Mouse (Mus musculus) spleen, adult 2 months (tissue): ENCODE results near the gene Chn1. TPM values are rescaled to one million over a fixed set of nuclear protein-coding genes. Genes with fewer than 3 reads are reported as not detected.

Experiments used
- DNase-seq, 2 experiments: peaks; one replicate each; pipeline versions ENCODE4 v3.0.0 to v3.0.0-alpha.2; 2012 to 2021; ENCODE audit warnings: low spot score in 2 of 2, low read depth in 1 of 2
- H3K27ac ChIP-seq: fragments of 200-500 bp; 2 replicates; pipeline ENCODE4 v1.5.1; 2012; ENCODE audit warnings: low read length, inconsistent platforms; ENCODE audit not compliant: insufficient read depth
- H3K27me3 ChIP-seq: fragments of 200-500 bp; 2 replicates; pipeline ENCODE4 v1.6.1; 2012; ENCODE audit warnings: mild to moderate bottlenecking, moderate library complexity, low read length, inconsistent platforms; ENCODE audit not compliant: control insufficient read depth, insufficient read depth
- H3K36me3 ChIP-seq: fragments of 200-500 bp; 2 replicates; pipeline ENCODE4 v1.6.1; 2012; ENCODE audit warnings: mild to moderate bottlenecking, low read length, inconsistent platforms; ENCODE audit not compliant: control insufficient read depth, insufficient read depth
- H3K4me1 ChIP-seq: fragments of 200-500 bp; 2 replicates; pipeline ENCODE4 v1.6.1; 2011; ENCODE audit warnings: inconsistent platforms; ENCODE audit not compliant: control insufficient read depth, insufficient read depth, insufficient read length
- H3K4me3 ChIP-seq: fragments of 200-500 bp; 2 replicates; pipeline ENCODE4 v1.5.1; 2011; ENCODE audit warnings: mild to moderate bottlenecking, inconsistent platforms; ENCODE audit not compliant: insufficient read depth, insufficient read length; ENCODE audit errors: extremely low read depth
- CTCF ChIP-seq: fragments of 200-500 bp; IDR thresholded peaks from 2 replicates; pipeline ENCODE4 v1.5.1; 2011; ENCODE audit warnings: mild to moderate bottlenecking, inconsistent platforms; ENCODE audit not compliant: insufficient read depth, insufficient read length, insufficient replicate concordance; ENCODE audit errors: extremely low read depth
- POLR2A ChIP-seq: fragments of 200-500 bp; IDR thresholded peaks from 2 replicates; pipeline ENCODE4 v1.6.1; 2011; ENCODE audit warnings: low read depth, low read length, inconsistent platforms
- WGBS: fragments of 180-500 bp; shearing (Covaris S2); methylation state at CpG from one replicate; pipeline ENCODE4 v1.1.7; 2018; 5-methylcytosine and 5-hydroxymethylcytosine counted together
- polyA plus RNA-seq: library from polyadenylated mRNA; depleted of rRNA; stranded (reverse); fragments of >200 nt; gene quantifications from 2 replicates; pipeline ENCODE4 v1.2.3, GENCODE M21; 2012

Chn1 gene
- polyA plus RNA-seq, 1 experiment: 0.91 TPM

GRCm38 (mm10) chr2:73693045-73693444 lies 82.1 kb downstream of the Chn1 start:
- Histone ChIP-seq H3K4me3 (no peak overlapping the region), H3K27ac (no peak overlapping the region), H3K36me3 (no peaks in the 10 kb centered on the region), H3K4me1 (no peaks in the 10 kb centered on the region), H3K27me3 (no peaks in the 10 kb centered on the region)
- TF ChIP-seq CTCF: no peak
- TF ChIP-seq POLR2A: no peak
- WGBS: 79% methylated on average over 4 of the region's 4 CpGs
- no peak for DNase-seq

- Histone ChIP-seq H3K36me3 (no peaks in the 10 kb centered on the region), H3K4me1 (no peaks in the 10 kb centered on the region), H3K27ac (no peak overlapping the region), H3K4me3 (no peak overlapping the region), H3K27me3 (no peaks in the 10 kb centered on the region)
- TF ChIP-seq CTCF: no peak
- TF ChIP-seq POLR2A: no peak
- WGBS: 89% methylated on average over 6 of the region's 6 CpGs
- no peak for DNase-seq
Observed at GRCm38 (mm10) chr2:73690783-73691604, 84.2 kb downstream of the Chn1 start.

GRCm38 (mm10) chr2:73682500-73682899 lies 92.6 kb downstream of the Chn1 start:
- no peaks in the 10 kb centered on the region for H3K27me3 ChIP-seq
- H3K4me3 ChIP-seq: no peak overlapping the region
- no peak for DNase-seq
- H3K27ac ChIP-seq: no peak overlapping the region
- no peaks in the 10 kb centered on the region for H3K4me1 ChIP-seq
- no peaks in the 10 kb centered on the region for H3K36me3 ChIP-seq
- WGBS: 77% methylated on average over 1 of the region's 1 CpGs
- no peak for TF ChIP-seq CTCF

- no peaks in the 10 kb centered on the region for H3K27me3 ChIP-seq
- no peak overlapping the region for H3K4me3 ChIP-seq
- no peak for TF ChIP-seq POLR2A
- TF ChIP-seq CTCF: no peak
- no peak overlapping the region for H3K27ac ChIP-seq
- no peaks in the 10 kb centered on the region for H3K4me1 ChIP-seq
- DNase-seq: no peak
- WGBS: 82% methylated on average over 1 of the region's 1 CpGs
- H3K36me3 ChIP-seq: no peaks in the 10 kb centered on the region
Observed at GRCm38 (mm10) chr2:73680425-73681027, 94.6 kb downstream of the Chn1 start.

- WGBS: 57% methylated on average over 4 of the region's 4 CpGs
- H3K4me1 ChIP-seq: no peaks in the 10 kb centered on the region
- no peak for DNase-seq
- TF ChIP-seq POLR2A (no peak), CTCF (no peak)
- no peak overlapping the region for H3K27ac ChIP-seq
- H3K27me3 ChIP-seq: no peaks in the 10 kb centered on the region
- no peak overlapping the region for H3K4me3 ChIP-seq
- no peaks in the 10 kb centered on the region for H3K36me3 ChIP-seq
Observed at GRCm38 (mm10) chr2:73668608-73669007, 106.5 kb downstream of the Chn1 start.

DNA sequence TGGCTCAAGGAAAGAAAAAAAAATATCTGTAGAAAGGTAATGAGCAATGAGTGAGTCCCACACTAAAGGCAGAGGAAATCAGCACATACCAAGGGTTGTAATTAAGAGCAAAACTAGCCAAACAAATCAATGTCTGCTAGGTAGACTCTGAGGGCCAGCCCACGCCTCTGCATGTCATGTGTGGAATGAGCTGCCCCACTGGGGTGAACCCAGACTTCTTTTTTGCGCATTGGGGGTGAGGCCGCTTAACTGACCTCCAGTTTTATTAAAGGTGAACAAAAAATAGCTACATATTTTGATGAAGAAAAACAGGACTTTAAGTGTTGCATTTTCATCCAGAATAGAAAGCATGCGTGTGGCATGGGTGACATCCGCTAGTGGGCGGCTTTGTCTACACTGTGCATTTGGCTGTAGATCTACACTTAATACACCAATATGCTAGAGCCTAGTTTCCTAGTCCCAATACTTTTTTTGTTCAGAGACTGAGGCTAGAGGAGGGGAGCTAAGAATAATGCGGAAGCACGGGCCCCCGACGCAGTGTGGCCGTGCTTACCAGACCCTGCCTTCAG lies 114.5 kb downstream of the Chn1 start:
- Histone ChIP-seq H3K27ac (no peak overlapping the region), H3K4me3 (no peak overlapping the region), H3K4me1 (no peaks in the 10 kb centered on the region), H3K27me3 (no peaks in the 10 kb centered on the region), H3K36me3 (no peaks in the 10 kb centered on the region)
- no peak for TF ChIP-seq CTCF
- no peak for TF ChIP-seq POLR2A
- no peak for DNase-seq
- WGBS: 87% methylated on average over 11 of the region's 11 CpGs
